Mouse (Mus musculus) cerebellum, adult 11 months (tissue): ENCODE measurements around the gene 1810055G02Rik.

Experiments
- DNase-seq: peaks from one replicate; pipeline ENCODE4 v3.0.0; 2022

The 1810055G02Rik gene

GRCm38 (mm10) chr19:3743851-3744512 lies 35.9 kb downstream of the 1810055G02Rik start:
- peak; percentile 65 for DNase-seq

GRCm38 (mm10) chr19:3752621-3753239 lies 44.6 kb downstream of the 1810055G02Rik start:
- DNase-seq = no peak

- no peak for DNase-seq
Observed at GRCm38 (mm10) chr19:3753240-3753633, 45.1 kb downstream of the 1810055G02Rik start.

GRCm38 (mm10) chr19:3753738-3754137 lies 45.6 kb downstream of the 1810055G02Rik start:
- no peak for DNase-seq

- no peak for DNase-seq
Observed at GRCm38 (mm10) chr19:3757861-3758260, 49.8 kb downstream of the 1810055G02Rik start.

- peak; percentile 45 for DNase-seq
Observed at GRCm38 (mm10) chr19:3765221-3765820, 57.2 kb downstream of the 1810055G02Rik start.

GRCm38 (mm10) chr19:3766378-3766777 lies 58.3 kb downstream of the 1810055G02Rik start:
- peak; percentile 14 for DNase-seq

GRCm38 (mm10) chr19:3767276-3767780 lies 59.2 kb downstream of the 1810055G02Rik start, which contains the start of gene Kmt5b:
Gene Kmt5b (plus strand): TSS chr19:3767421.
- DNase-seq = peak; percentile 72
